Mouse (Mus musculus): ENCODE data around the gene Dazl. TPM values are rescaled to one million over a fixed set of nuclear protein-coding genes. Genes with fewer than 3 reads are reported as not detected.

The Dazl gene
- polyA plus RNA-seq (2015; fragmentation: Nextera tagmentation; extraction: Ambion mirVana): 0.31 TPM in 1 of 2 replicates, not detected in the other

GRCm38 (mm10) chr17:50293241-50293731 is at the start of gene Dazl:
Gene Dazl, minus strand, starts transcription at chr17:50293636.
- peak within 1 kb of the TSS; percentile 72 for H3K4me2 ChIP-seq
- peaks cover 8% of the 10 kb centered on the region; the same call in 1 of the 2 replicates for H3K9me3 ChIP-seq
- peak within 1 kb of the TSS; percentile 47 for H3K4me3 ChIP-seq
- peaks cover 3% of the 10 kb centered on the region; the same call in 1 of the 2 replicates for H3K4me1 ChIP-seq
- no peak; the same call in 1 of the 2 replicates for ATAC-seq (ENCODE audit: borderline replicate concordance, extremely low read depth, low FRiP score, low TSS enrichment)
- H3K27me3 ChIP-seq: no peaks in the 10 kb centered on the region
- peak within 1 kb of the TSS; percentile 66 for H3K27ac ChIP-seq
- no peaks in the 10 kb centered on the region for H3K36me3 ChIP-seq
- peak within 1 kb of the TSS; percentile 53 for H3K9ac ChIP-seq
- 92% methylated on average over 43 of the region's 43 CpGs for WGBS

GRCm38 (mm10) chr17:50341850-50342544 is 48.6 kb upstream of the Dazl start:
- Histone ChIP-seq H3K9ac (no peak overlapping the region), H3K27ac (no peak overlapping the region), H3K9me3 (no peaks in the 10 kb centered on the region), H3K4me3 (no peak overlapping the region), H3K27me3 (no peaks in the 10 kb centered on the region), H3K36me3 (no peaks in the 10 kb centered on the region), H3K4me1 (no peaks in the 10 kb centered on the region), H3K4me2 (no peak overlapping the region)
- 85% methylated on average over 11 of the region's 11 CpGs for WGBS
- ATAC-seq (ENCODE audit: borderline replicate concordance, extremely low read depth, low FRiP score, low TSS enrichment): no peak

GRCm38 (mm10) chr17:50338901-50339300 is 45.5 kb upstream of the Dazl start:
- H3K9ac ChIP-seq: no peak overlapping the region
- H3K4me1 ChIP-seq: no peaks in the 10 kb centered on the region
- no peaks in the 10 kb centered on the region for H3K9me3 ChIP-seq
- no peaks in the 10 kb centered on the region for H3K36me3 ChIP-seq
- no peaks in the 10 kb centered on the region for H3K27me3 ChIP-seq
- no peak overlapping the region for H3K4me2 ChIP-seq
- WGBS: 83% methylated on average over 7 of the region's 7 CpGs
- no peak for ATAC-seq (ENCODE audit: borderline replicate concordance, extremely low read depth, low FRiP score, low TSS enrichment)
- no peak overlapping the region for H3K4me3 ChIP-seq
- no peak overlapping the region for H3K27ac ChIP-seq

GRCm38 (mm10) chr17:50335776-50336175 is 42.3 kb upstream of the Dazl start:
- Histone ChIP-seq H3K4me2 (no peak overlapping the region), H3K4me3 (no peak overlapping the region), H3K27ac (no peak overlapping the region), H3K9me3 (no peaks in the 10 kb centered on the region), H3K27me3 (no peaks in the 10 kb centered on the region), H3K9ac (no peak overlapping the region), H3K36me3 (no peaks in the 10 kb centered on the region), H3K4me1 (no peaks in the 10 kb centered on the region)
- ATAC-seq (ENCODE audit: borderline replicate concordance, extremely low read depth, low FRiP score, low TSS enrichment): no peak
- 71% methylated on average over 2 of the region's 2 CpGs for WGBS

GRCm38 (mm10) chr17:50334694-50335093 is 41.3 kb upstream of the Dazl start:
- Histone ChIP-seq H3K9me3 (no peaks in the 10 kb centered on the region), H3K4me3 (no peak overlapping the region), H3K9ac (no peak overlapping the region), H3K4me2 (no peak overlapping the region), H3K4me1 (0 out of 2 replicates have a peak, but pooled peaks cover 2% of the 10 kb centered on the region), H3K36me3 (no peaks in the 10 kb centered on the region), H3K27me3 (no peaks in the 10 kb centered on the region), H3K27ac (no peak overlapping the region)
- WGBS: 77% methylated on average over 5 of the region's 5 CpGs
- ATAC-seq (ENCODE audit: borderline replicate concordance, extremely low read depth, low FRiP score, low TSS enrichment): no peak

GRCm38 (mm10) chr17:50332012-50332300 is 38.5 kb upstream of the Dazl start:
- Histone ChIP-seq H3K4me2 (no peak overlapping the region), H3K27me3 (no peaks in the 10 kb centered on the region), H3K36me3 (no peaks in the 10 kb centered on the region), H3K4me1 (0 out of 2 replicates have a peak, but pooled peaks cover 7% of the 10 kb centered on the region), H3K9ac (no peak overlapping the region), H3K27ac (no peak overlapping the region), H3K9me3 (no peaks in the 10 kb centered on the region), H3K4me3 (no peak overlapping the region)
- WGBS: 65% methylated on average over 7 of the region's 7 CpGs
- ATAC-seq (ENCODE audit: borderline replicate concordance, extremely low read depth, low FRiP score, low TSS enrichment): no peak

GRCm38 (mm10) chr17:50331171-50332011 is 38.0 kb upstream of the Dazl start:
- Histone ChIP-seq H3K4me1 (0 out of 2 replicates have a peak, but pooled peaks cover 7% of the 10 kb centered on the region), H3K27me3 (no peaks in the 10 kb centered on the region), H3K27ac (no peak overlapping the region), H3K4me2 (no peak overlapping the region), H3K9me3 (no peaks in the 10 kb centered on the region), H3K4me3 (no peak overlapping the region), H3K36me3 (no peaks in the 10 kb centered on the region), H3K9ac (no peak overlapping the region)
- ATAC-seq (ENCODE audit: borderline replicate concordance, extremely low read depth, low FRiP score, low TSS enrichment): no peak; the same call in 1 of the 2 replicates
- WGBS: 59% methylated on average over 8 of the region's 8 CpGs

- Histone ChIP-seq H3K4me2 (no peak overlapping the region), H3K9ac (no peak overlapping the region), H3K9me3 (no peaks in the 10 kb centered on the region), H3K4me3 (no peak overlapping the region), H3K4me1 (0 out of 2 replicates have a peak, but pooled peaks cover 7% of the 10 kb centered on the region), H3K36me3 (no peaks in the 10 kb centered on the region), H3K27me3 (no peaks in the 10 kb centered on the region), H3K27ac (no peak overlapping the region)
- ATAC-seq (ENCODE audit: borderline replicate concordance, extremely low read depth, low FRiP score, low TSS enrichment): no peak
- 78% methylated on average over 1 of the region's 1 CpGs for WGBS
Measured at GRCm38 (mm10) chr17:50330245-50330644, 36.8 kb upstream of the Dazl start.

GRCm38 (mm10) chr17:50324658-50325057 is 31.2 kb upstream of the Dazl start:
- Histone ChIP-seq H3K27me3 (no peaks in the 10 kb centered on the region), H3K36me3 (no peaks in the 10 kb centered on the region), H3K4me2 (no peak overlapping the region), H3K4me1 (0 out of 2 replicates have a peak, but pooled peaks cover 4% of the 10 kb centered on the region), H3K9me3 (no peaks in the 10 kb centered on the region), H3K27ac (no peak overlapping the region), H3K9ac (no peak overlapping the region), H3K4me3 (no peak overlapping the region)
- 74% methylated on average over 4 of the region's 4 CpGs for WGBS
- ATAC-seq (ENCODE audit: borderline replicate concordance, extremely low read depth, low FRiP score, low TSS enrichment): no peak

- no peaks in the 10 kb centered on the region for H3K36me3 ChIP-seq
- no peak overlapping the region for H3K4me3 ChIP-seq
- ATAC-seq (ENCODE audit: borderline replicate concordance, extremely low read depth, low FRiP score, low TSS enrichment): no peak
- H3K27me3 ChIP-seq: no peaks in the 10 kb centered on the region
- no peaks in the 10 kb centered on the region for H3K4me1 ChIP-seq
- H3K27ac ChIP-seq: no peak overlapping the region
- no peak overlapping the region for H3K9ac ChIP-seq
- no peaks in the 10 kb centered on the region for H3K9me3 ChIP-seq
- no peak overlapping the region for H3K4me2 ChIP-seq
Measured at GRCm38 (mm10) chr17:50318810-50319209, 25.4 kb upstream of the Dazl start.

- Histone ChIP-seq H3K4me1 (no peaks in the 10 kb centered on the region), H3K27ac (no peak overlapping the region), H3K9me3 (no peaks in the 10 kb centered on the region), H3K27me3 (no peaks in the 10 kb centered on the region), H3K4me2 (no peak overlapping the region), H3K4me3 (no peak overlapping the region), H3K9ac (no peak overlapping the region), H3K36me3 (no peaks in the 10 kb centered on the region)
- WGBS: 44% methylated on average over 11 of the region's 11 CpGs
- no peak for ATAC-seq (ENCODE audit: borderline replicate concordance, extremely low read depth, low FRiP score, low TSS enrichment)
Measured at GRCm38 (mm10) chr17:50316216-50317150, 23.0 kb upstream of the Dazl start.

Data from lung, embryonic 15.5 days (tissue).